Mouse (Mus musculus) cerebellum, adult 2 months (tissue): ENCODE results near the gene Cfi. TPM values are rescaled to one million over a fixed set of nuclear protein-coding genes. Genes with fewer than 3 reads are reported as not detected.

Experiments used
- DNase-seq, 2 experiments: peaks; one replicate each; pipeline ENCODE4 v3.0.0; 2021
- H3K27ac ChIP-seq: fragments of 200-500 bp; 2 replicates; pipeline ENCODE4 v1.5.1; 2012; ENCODE audit warnings: low read length, control low read depth, inconsistent platforms; ENCODE audit not compliant: insufficient read depth
- H3K27me3 ChIP-seq: fragments of 200-500 bp; 2 replicates; pipeline ENCODE4 v1.6.1; 2012; ENCODE audit warnings: inconsistent platforms, mild to moderate bottlenecking, low read length, moderate library complexity; ENCODE audit not compliant: control insufficient read depth, insufficient read depth
- H3K4me1 ChIP-seq: fragments of 200-500 bp; 2 replicates; pipeline ENCODE4 v1.6.1; 2011; ENCODE audit warnings: low read length; ENCODE audit not compliant: control insufficient read depth, insufficient read depth
- H3K4me3 ChIP-seq: fragments of 200-500 bp; replicated peaks from 2 replicates; pipeline ENCODE3; 2011; ENCODE audit warnings: mild to moderate bottlenecking, low read depth, low read length, control low read depth; ENCODE audit not compliant: insufficient read depth
- CTCF ChIP-seq: fragments of 200-500 bp; IDR thresholded peaks from 2 replicates; pipeline ENCODE4 v1.5.1; 2011; ENCODE audit warnings: low read depth, mild to moderate bottlenecking, control low read depth, low read length, moderate library complexity, borderline replicate concordance; ENCODE audit not compliant: insufficient read depth
- POLR2A ChIP-seq: fragments of 200-500 bp; IDR thresholded peaks from 2 replicates; pipeline ENCODE4 v1.6.1; 2011; ENCODE audit warnings: low read length, control low read depth, borderline replicate concordance; ENCODE audit not compliant: insufficient read depth
- WGBS: fragments of 180-500 bp; shearing (Covaris S2); methylation state at CpG from one replicate; pipeline ENCODE4 v1.1.7; 2018; 5-methylcytosine and 5-hydroxymethylcytosine counted together
- polyA plus RNA-seq: library from polyadenylated mRNA; depleted of rRNA; stranded (reverse); fragments of >200 nt; gene quantifications from 2 replicates; pipeline ENCODE4 v1.2.3, GENCODE M21; 2012

The Cfi gene
- polyA plus RNA-seq, 1 experiment: 0.15 TPM

- Histone ChIP-seq H3K4me3 (no peak overlapping the region), H3K4me1 (no peaks in the 10 kb centered on the region), H3K27me3 (no peaks in the 10 kb centered on the region), H3K27ac (no peak overlapping the region)
- TF ChIP-seq POLR2A (no peak), CTCF (no peak)
- WGBS: 80% methylated on average over 5 of the region's 5 CpGs
- DNase-seq: no peak
Measured at GRCm38 (mm10) chr3:129892003-129892402, 56.3 kb downstream of the Cfi start.

DNA sequence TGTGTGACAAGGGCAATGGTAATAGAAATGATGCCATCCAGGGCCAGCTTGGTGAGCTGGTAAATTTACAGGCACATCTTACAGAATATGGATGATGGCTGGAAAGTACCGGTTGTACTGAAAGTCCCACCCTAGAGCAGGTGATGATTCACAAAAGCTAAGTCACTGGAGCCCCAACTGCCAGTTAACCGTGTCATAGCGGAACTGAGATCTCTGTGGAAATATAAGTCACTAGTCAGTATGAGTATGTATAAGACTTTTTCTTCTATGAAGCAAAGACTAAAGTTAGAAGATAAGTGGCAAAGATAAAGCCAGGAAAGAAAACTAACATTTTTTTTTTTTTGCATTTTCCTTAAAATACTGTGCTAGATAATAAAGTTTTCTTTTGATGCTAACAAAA, 57.5 kb downstream of the Cfi start:
- DNase-seq: no peak
- Histone ChIP-seq H3K27me3 (no peaks in the 10 kb centered on the region), H3K4me1 (no peaks in the 10 kb centered on the region), H3K27ac (no peak overlapping the region), H3K4me3 (no peak overlapping the region)
- 95% methylated on average over 3 of the region's 3 CpGs for WGBS
- TF ChIP-seq POLR2A: no peak
- TF ChIP-seq CTCF: no peak

GRCm38 (mm10) chr3:129896591-129896990, 60.9 kb downstream of the Cfi start:
- TF ChIP-seq POLR2A (no peak), CTCF (no peak)
- H3K27me3 ChIP-seq: no peaks in the 10 kb centered on the region
- H3K4me1 ChIP-seq: no peaks in the 10 kb centered on the region
- no peak overlapping the region for H3K27ac ChIP-seq
- WGBS: 90% methylated on average over 6 of the region's 6 CpGs
- no peak for DNase-seq
- no peak overlapping the region for H3K4me3 ChIP-seq

DNA sequence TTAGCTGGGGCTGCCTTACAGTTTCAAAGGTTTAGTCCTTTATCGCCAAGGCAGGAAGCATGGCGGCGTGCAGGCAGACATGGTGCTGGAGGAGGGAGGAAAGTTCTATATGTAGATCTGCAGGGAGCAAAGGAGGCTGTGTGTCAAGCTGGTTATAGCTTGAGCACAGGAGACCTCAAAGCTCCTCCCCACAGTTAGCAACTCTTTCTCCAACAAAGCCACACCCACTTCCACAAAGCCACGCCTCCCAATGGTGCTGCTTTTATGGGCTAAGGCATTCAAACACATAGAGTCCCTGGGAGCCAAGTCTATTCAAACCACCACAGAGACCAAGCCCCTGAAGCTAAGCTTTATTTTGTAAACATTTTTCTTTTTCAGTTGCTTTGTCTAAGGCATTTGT, 63.2 kb downstream of the Cfi start:
- 77% methylated on average over 4 of the region's 4 CpGs for WGBS
- no peak for TF ChIP-seq POLR2A
- no peak for TF ChIP-seq CTCF

GRCm38 (mm10) chr3:129901271-129901809, 65.7 kb downstream of the Cfi start, which contains the start of gene Casp6:
Gene Casp6 (plus strand): TSS chr3:129901425.
- H3K4me3 ChIP-seq: peak within 1 kb of the TSS; percentile 54
- under 1% methylated on average over 34 of the region's 34 CpGs for WGBS

More for the DNA sequence above, 63.2 kb downstream of the Cfi start:
- Histone ChIP-seq H3K4me3 (no peak overlapping the region), H3K27ac (no peak overlapping the region), H3K4me1 (no peaks in the 10 kb centered on the region), H3K27me3 (no peaks in the 10 kb centered on the region)
- DNase-seq: no peak

DNA sequence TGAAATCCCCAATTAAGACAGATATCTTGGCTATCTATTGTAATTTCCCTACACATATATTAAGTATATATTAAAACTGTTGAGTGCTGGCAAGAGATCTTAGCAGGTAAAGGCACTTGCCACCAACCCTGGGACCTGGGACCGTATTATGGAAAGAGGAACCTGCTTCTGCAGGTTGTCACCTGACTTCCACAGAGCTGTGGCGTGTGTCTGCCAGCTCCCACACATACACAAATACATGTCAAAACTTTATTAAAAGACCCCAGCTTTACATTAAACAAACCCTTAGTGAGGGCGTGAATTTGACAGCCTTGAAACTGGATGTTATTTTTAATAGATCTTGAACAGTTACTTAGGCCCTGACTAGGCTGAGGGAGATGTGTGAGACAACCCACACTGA, 67.7 kb downstream of the Cfi start:
- Histone ChIP-seq H3K27ac (no peak overlapping the region), H3K27me3 (no peaks in the 10 kb centered on the region), H3K4me1 (no peaks in the 10 kb centered on the region), H3K4me3 (no peak overlapping the region)
- WGBS: 95% methylated on average over 3 of the region's 3 CpGs
- TF ChIP-seq POLR2A (no peak), CTCF (no peak)
- DNase-seq: no peak

More at GRCm38 (mm10) chr3:129901271-129901809, 65.7 kb downstream of the Cfi start, which contains the start of gene Casp6:
- Histone ChIP-seq H3K4me1 (no peaks in the 10 kb centered on the region), H3K27ac (no peak within 1 kb of the TSS), H3K27me3 (no peaks in the 10 kb centered on the region)
- TF ChIP-seq CTCF (no peak), POLR2A (no peak)
- DNase-seq: peak; percentile 51 to 52

GRCm38 (mm10) chr3:129903866-129904265, 68.2 kb downstream of the Cfi start:
- TF ChIP-seq CTCF (no peak), POLR2A (no peak)
- 80% methylated on average over 8 of the region's 8 CpGs for WGBS
- Histone ChIP-seq H3K27ac (no peak overlapping the region), H3K4me1 (no peaks in the 10 kb centered on the region), H3K27me3 (no peaks in the 10 kb centered on the region), H3K4me3 (no peak overlapping the region)
- DNase-seq: no peak

GRCm38 (mm10) chr3:129904381-129905132, 68.9 kb downstream of the Cfi start:
- no peak for DNase-seq
- Histone ChIP-seq H3K4me3 (no peak overlapping the region), H3K27ac (no peak overlapping the region), H3K4me1 (no peaks in the 10 kb centered on the region), H3K27me3 (no peaks in the 10 kb centered on the region)
- 89% methylated on average over 7 of the region's 7 CpGs for WGBS
- TF ChIP-seq CTCF (no peak), POLR2A (no peak)
